Mouse (Mus musculus) heart, embryonic 14.5 days (tissue): ENCODE measurements around the gene Kat2a. TPM values are rescaled to one million over a fixed set of nuclear protein-coding genes. Genes with fewer than 3 reads are reported as not detected.
A peak's percentile ranks its signal among the peaks of the same experiment; 100 is the strongest.
"Not testable (repeated sequence)": the region's sequence is repeated elsewhere in the genome, so short reads cannot be mapped to it uniquely, and the experiment has no call there.

ENCODE experiments used
- ATAC-seq: fragments of 200-750 bp; cut with Nextera tagmentation; 2 replicates; pipeline ENCODE4 v1.8.0; 2017; ENCODE audit warnings: low read depth, moderate TSS enrichment; ENCODE audit not compliant: insufficient number of reproducible peaks, insufficient read depth, low FRiP score
- H3K27ac ChIP-seq, 2 experiments: fragments of 200-500 bp in 1 of 2; fragments of 300-500 bp in 1 of 2; sonication (generic) in 1 of 2; replicated peaks in 1 of 2; 2 replicates each; pipeline ENCODE4 v1.5.1; 2012 to 2014; ENCODE audit warnings: low read depth in 2 of 2, low read length in 2 of 2, control low read depth in 1 of 2, mild to moderate bottlenecking in 1 of 2, mixed read lengths in 1 of 2; ENCODE audit not compliant: control insufficient read depth in 1 of 2, insufficient read depth in 1 of 2
- H3K27me3 ChIP-seq: fragments of 300-500 bp; sonication (generic); 2 replicates; pipeline ENCODE4 v1.6.1; 2014; ENCODE audit warnings: mild to moderate bottlenecking, low read length, control low read depth; ENCODE audit not compliant: control insufficient read depth, insufficient read depth
- H3K36me3 ChIP-seq: fragments of 300-500 bp; sonication (generic); 2 replicates; pipeline ENCODE4 v1.6.1; 2014; ENCODE audit warnings: mild to moderate bottlenecking, control low read depth, low read length, mixed read lengths; ENCODE audit not compliant: control insufficient read depth, insufficient read depth
- H3K4me1 ChIP-seq, 2 experiments: fragments of 200-500 bp in 1 of 2; fragments of 300-500 bp in 1 of 2; sonication (generic) in 1 of 2; 2 replicates each; pipeline ENCODE4 v1.6.1; 2012 to 2014; ENCODE audit warnings: low read length in 2 of 2, control low read depth in 1 of 2, mixed read lengths in 1 of 2; ENCODE audit not compliant: control insufficient read depth in 2 of 2, insufficient read depth in 2 of 2
- H3K4me2 ChIP-seq: fragments of 300-500 bp; sonication (generic); 2 replicates; pipeline ENCODE4 v1.6.1; 2014; ENCODE audit warnings: mild to moderate bottlenecking, low read length
- H3K4me3 ChIP-seq, 2 experiments: fragments of 200-500 bp in 1 of 2; fragments of 300-500 bp in 1 of 2; sonication (generic) in 1 of 2; 2 replicates each; pipeline ENCODE4 v1.5.1; 2012 to 2014; ENCODE audit warnings: low read length in 2 of 2, mild to moderate bottlenecking in 2 of 2, control low read depth in 1 of 2, low read depth in 1 of 2, moderate library complexity in 1 of 2; ENCODE audit not compliant: control insufficient read depth in 1 of 2, insufficient read depth in 1 of 2
- H3K9ac ChIP-seq: fragments of 300-500 bp; sonication (generic); 2 replicates; pipeline ENCODE4 v1.6.1; 2014; ENCODE audit warnings: mild to moderate bottlenecking, low read length
- H3K9me3 ChIP-seq: fragments of 300-500 bp; sonication (generic); 2 replicates; pipeline ENCODE4 v1.6.1; 2016; ENCODE audit warnings: low read length, control low read depth; ENCODE audit not compliant: control insufficient read depth
- WGBS: fragments of 180-500 bp; shearing (Covaris S2); extraction: QIAGEN DNeasy Blood & Tissue Kit; methylation state at CpG from one replicate; pipeline ENCODE4 v1.1.7; 2014; 5-methylcytosine and 5-hydroxymethylcytosine counted together
- polyA plus RNA-seq: library from polyadenylated mRNA; unstranded; fragments of >200 nt; fragmentation: Nextera tagmentation; extraction: Ambion mirVana; gene quantifications from 2 replicates; pipeline ENCODE4 v1.2.1, GENCODE M21; 2014

The Kat2a gene
- polyA plus RNA-seq, 1 experiment from 2014 or later, result 29.4 TPM

DNA sequence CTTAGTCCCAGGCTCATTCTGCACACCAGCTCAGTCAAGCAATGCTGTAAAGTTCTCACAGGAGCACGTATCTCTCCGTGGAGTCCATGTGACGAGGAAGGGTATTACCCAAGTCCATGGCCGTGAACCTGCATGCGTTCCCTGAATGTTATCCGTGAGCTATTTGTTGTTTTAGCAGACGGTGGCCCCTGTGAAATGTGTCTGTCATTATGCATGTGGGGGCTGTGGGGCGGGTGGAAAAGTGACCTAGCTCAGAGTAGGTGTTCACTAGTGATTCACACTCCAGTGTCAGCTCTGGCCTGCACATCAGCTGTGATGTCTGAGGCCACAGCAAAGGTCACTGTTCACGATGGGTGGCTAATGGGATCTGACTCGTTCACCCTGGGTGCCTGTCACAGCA, 52.5 kb downstream of the Kat2a start:
- Histone ChIP-seq H3K27ac (no peak overlapping the region), H3K4me1 (peaks cover 13 to 14% of the 10 kb centered on the region in 2 experiments; a peak in 3 of 4 replicates), H3K4me3 (no peak overlapping the region), H3K9ac (no peak overlapping the region), H3K4me2 (no peak overlapping the region), H3K36me3 (no peaks in the 10 kb centered on the region), H3K9me3 (no peaks in the 10 kb centered on the region), H3K27me3 (no peaks in the 10 kb centered on the region)
- 59% methylated on average over 10 of the region's 10 CpGs for WGBS
- ATAC-seq, result no peak

DNA sequence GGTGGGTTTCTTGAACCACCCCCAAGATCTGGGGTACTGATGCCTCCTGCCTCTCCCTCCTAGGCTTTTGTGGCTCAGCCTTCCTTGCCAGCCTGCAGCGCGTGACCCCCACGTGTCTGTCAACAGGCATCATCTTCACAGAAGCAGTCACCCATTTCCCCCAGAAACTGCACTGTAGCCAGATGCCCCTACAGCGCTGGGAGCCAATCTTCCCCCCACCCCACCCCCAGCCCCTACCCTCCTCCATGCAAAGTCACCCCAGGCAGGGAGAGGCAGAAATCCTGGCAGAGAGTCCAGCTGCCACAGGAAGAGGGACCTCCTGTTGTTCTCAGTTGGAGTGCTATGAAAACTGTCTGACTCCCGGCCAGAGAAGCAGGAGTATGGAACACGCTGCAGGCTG, 55.8 kb downstream of the Kat2a start:
- no peaks in the 10 kb centered on the region for H3K9me3 ChIP-seq
- peak overlapping the region; percentile 41 for H3K4me2 ChIP-seq
- H3K27ac ChIP-seq, result no peak overlapping the region
- H3K4me1 ChIP-seq, result peaks cover 13 to 14% of the 10 kb centered on the region in 2 experiments; a peak in 3 of 4 replicates
- 0 out of 2 replicates have a peak, but pooled peaks have one; percentile 28 for ATAC-seq
- H3K9ac ChIP-seq, result no peak overlapping the region; the same call in 1 of the 2 replicates
- H3K4me3 ChIP-seq, result no peak overlapping the region
- peaks cover 7% of the 10 kb centered on the region for H3K27me3 ChIP-seq
- WGBS, result 10% methylated on average over 6 of the region's 6 CpGs
- no peaks in the 10 kb centered on the region for H3K36me3 ChIP-seq

DNA sequence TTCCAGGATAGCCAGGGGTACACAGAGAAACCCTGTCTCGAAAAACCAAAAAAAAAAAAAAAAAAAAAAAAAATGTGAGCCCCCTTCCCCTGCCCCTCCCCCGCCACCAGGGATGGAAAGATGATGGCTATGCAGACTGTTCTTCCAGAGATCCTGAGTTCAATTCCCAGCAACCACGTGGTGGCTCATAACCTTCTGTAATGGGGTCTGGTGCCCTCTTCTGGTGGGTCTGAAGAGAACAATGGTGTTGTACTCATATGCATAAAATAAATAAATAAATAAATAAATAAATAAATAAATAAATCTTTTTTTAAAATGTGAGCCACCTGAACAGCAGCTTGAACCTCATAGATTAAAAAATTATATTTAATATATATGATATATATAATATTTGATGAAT, 56.7 kb downstream of the Kat2a start:
- Histone ChIP-seq H3K4me1 (peaks cover 13 to 14% of the 10 kb centered on the region in 2 experiments; a peak in 3 of 4 replicates), H3K27me3 (peaks cover 16% of the 10 kb centered on the region)
- H3K27ac ChIP-seq, H3K9me3 ChIP-seq, H3K9ac ChIP-seq, H3K36me3 ChIP-seq, H3K4me3 ChIP-seq, ATAC-seq, H3K4me2 ChIP-seq: not testable (repeated sequence)
- 46% methylated on average over 2 of the region's 3 CpGs for WGBS

Other genes with a start within 250 kb of the Kat2a start
- 8.6 and 9.3 TPM in 2 replicates for gene Klhl11, start 239.7 kb downstream of the Kat2a start, polyA plus RNA-seq
- 51.6 and 54.0 TPM in 2 replicates for gene Acly, start 184.5 kb downstream of the Kat2a start, polyA plus RNA-seq
- gene Ttc25, start 166.9 kb downstream of the Kat2a start, polyA plus RNA-seq, result 0.13 and 1.0 TPM in 2 replicates
- 19.2 and 20.8 TPM in 2 replicates for gene Cnp, start 137.6 kb downstream of the Kat2a start, polyA plus RNA-seq
- 76.6 and 81.1 TPM in 2 replicates for gene Nkiras2, start 93.2 kb downstream of the Kat2a start, polyA plus RNA-seq
- 66.4 and 69.6 TPM in 2 replicates for gene Dnajc7, start 92.3 kb downstream of the Kat2a start, polyA plus RNA-seq
- gene Zfp385c, start 20.0 kb downstream of the Kat2a start, polyA plus RNA-seq, result 0.26 and 0.35 TPM in 2 replicates
- gene Dhx58, start 8.2 kb downstream of the Kat2a start, polyA plus RNA-seq, result 1.0 and 1.4 TPM in 2 replicates
- not detected in 2 replicates for gene Hspb9, start 1.4 kb upstream of the Kat2a start, polyA plus RNA-seq
- gene Rab5c, start 25.8 kb upstream of the Kat2a start, polyA plus RNA-seq, result 15.8 and 30.7 TPM in 2 replicates
- gene Kcnh4, start 47.5 kb upstream of the Kat2a start, polyA plus RNA-seq, result not detected in 2 replicates
- gene Hcrt, start 50.5 kb upstream of the Kat2a start, polyA plus RNA-seq, result not detected in 2 replicates
- 4.0 and 4.7 TPM in 2 replicates for gene Ghdc, start 58.5 kb upstream of the Kat2a start, polyA plus RNA-seq
- 28.8 and 31.4 TPM in 2 replicates for gene Stat5b, start 138.3 kb upstream of the Kat2a start, polyA plus RNA-seq
- 5.6 and 6.4 TPM in 2 replicates for gene Stat5a, start 146.9 kb upstream of the Kat2a start, polyA plus RNA-seq
- 51.8 and 53.3 TPM in 2 replicates for gene Stat3, start 227.1 kb upstream of the Kat2a start, polyA plus RNA-seq